Mouse (Mus musculus) T-helper 2 cell (primary cell): ENCODE data around the gene Nup98.

ENCODE experiments used
- in situ Hi-C: fragments of 300-600 bp; cut with MboI, MseI; formaldehyde crosslinking; loops from one replicate; pipeline ENCODE4 v1.15.1; 2025; ENCODE audit warnings: high pct_unique_total_duplicates

The Nup98 gene

GRCm38 (mm10) chr7:102076714-102077296, 133.2 kb downstream of the Nup98 start:
- in situ Hi-C loops = no loop called here
